Mouse (Mus musculus) kidney, embryonic 15.5 days (tissue): ENCODE data around the gene Ccdc106. TPM values are rescaled to one million over a fixed set of nuclear protein-coding genes. Genes with fewer than 3 reads are reported as not detected.
"Not testable (repeated sequence)": the region's sequence is repeated elsewhere in the genome, so short reads cannot be mapped to it uniquely, and the experiment has no call there.

Experiments
- ATAC-seq: fragments of 200-750 bp; cut with Nextera tagmentation; replicated peaks from 2 replicates; pipeline ENCODE4 v1.8.0; 2017; ENCODE audit warnings: moderate TSS enrichment; ENCODE audit not compliant: low FRiP score
- H3K27ac ChIP-seq: fragments of 300-500 bp; sonication (generic); 2 replicates; pipeline ENCODE4 v1.5.1; 2015; ENCODE audit warnings: mild to moderate bottlenecking, inconsistent platforms
- H3K27me3 ChIP-seq: fragments of 300-500 bp; sonication (generic); 2 replicates; pipeline ENCODE4 v1.6.1; 2015; ENCODE audit warnings: inconsistent platforms
- H3K36me3 ChIP-seq: fragments of 300-500 bp; sonication (generic); 2 replicates; pipeline ENCODE4 v1.6.1; 2015; ENCODE audit warnings: inconsistent platforms
- H3K4me1 ChIP-seq: fragments of 300-500 bp; sonication (generic); 2 replicates; pipeline ENCODE4 v1.6.1; 2015; ENCODE audit warnings: inconsistent platforms
- H3K4me2 ChIP-seq: fragments of 300-500 bp; sonication (generic); 2 replicates; pipeline ENCODE4 v1.6.1; 2015; ENCODE audit warnings: moderate library complexity, mild to moderate bottlenecking, inconsistent platforms
- H3K4me3 ChIP-seq: fragments of 300-500 bp; sonication (generic); replicated peaks from 2 replicates; pipeline ENCODE4 v1.5.1; 2015; ENCODE audit warnings: mild to moderate bottlenecking, inconsistent platforms
- H3K9ac ChIP-seq: fragments of 300-500 bp; sonication (generic); 2 replicates; pipeline ENCODE4 v1.6.1; 2015; ENCODE audit warnings: mild to moderate bottlenecking, inconsistent platforms
- H3K9me3 ChIP-seq: fragments of 300-500 bp; sonication (generic); replicated peaks from 2 replicates; pipeline ENCODE4 v1.6.1; 2016; ENCODE audit warnings: inconsistent platforms
- WGBS: fragments of 180-500 bp; shearing (Covaris S2); methylation state at CpG from one replicate; pipeline ENCODE4 v1.1.7; 2015; ENCODE audit warnings: mixed read lengths; 5-methylcytosine and 5-hydroxymethylcytosine counted together
- polyA plus RNA-seq: library from polyadenylated mRNA; unstranded; fragments of >200 nt; fragmentation: Nextera tagmentation; extraction: Ambion mirVana; gene quantifications from 2 replicates; pipeline ENCODE4 v1.2.1, GENCODE M21; 2015

The Ccdc106 gene
- polyA plus RNA-seq, 1 experiment from 2014 or later: 27.0 TPM

DNA sequence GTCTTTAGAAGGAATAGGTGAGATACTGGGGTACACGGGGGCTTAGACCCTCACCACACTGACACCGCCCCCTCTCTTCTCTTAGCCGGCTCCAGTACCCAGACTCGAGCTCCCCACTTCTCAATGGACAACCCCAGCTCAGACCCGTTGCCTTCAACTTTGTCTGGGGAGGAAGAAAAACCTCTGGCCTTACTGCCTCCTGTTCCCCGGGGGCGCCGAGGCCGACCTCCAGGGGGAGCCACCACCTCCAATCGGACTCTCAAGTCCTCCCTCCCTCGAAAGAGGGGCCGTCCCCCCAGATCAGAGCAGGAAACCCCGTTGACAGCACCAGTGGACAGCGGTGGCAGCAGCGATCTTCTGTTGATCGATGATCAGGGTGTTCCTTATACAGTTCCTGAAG lies 3.0 kb upstream of the Ccdc106 start:
- H3K9ac ChIP-seq: no peak overlapping the region
- no peaks in the 10 kb centered on the region for H3K9me3 ChIP-seq
- peaks cover 30% of the 10 kb centered on the region for H3K36me3 ChIP-seq
- H3K4me3 ChIP-seq: no peak overlapping the region
- no peak for ATAC-seq
- no peak overlapping the region for H3K27ac ChIP-seq
- H3K4me1 ChIP-seq: peaks cover 37% of the 10 kb centered on the region
- WGBS: 90% methylated on average over 16 of the region's 16 CpGs
- no peaks in the 10 kb centered on the region for H3K27me3 ChIP-seq
- H3K4me2 ChIP-seq: no peak overlapping the region

DNA sequence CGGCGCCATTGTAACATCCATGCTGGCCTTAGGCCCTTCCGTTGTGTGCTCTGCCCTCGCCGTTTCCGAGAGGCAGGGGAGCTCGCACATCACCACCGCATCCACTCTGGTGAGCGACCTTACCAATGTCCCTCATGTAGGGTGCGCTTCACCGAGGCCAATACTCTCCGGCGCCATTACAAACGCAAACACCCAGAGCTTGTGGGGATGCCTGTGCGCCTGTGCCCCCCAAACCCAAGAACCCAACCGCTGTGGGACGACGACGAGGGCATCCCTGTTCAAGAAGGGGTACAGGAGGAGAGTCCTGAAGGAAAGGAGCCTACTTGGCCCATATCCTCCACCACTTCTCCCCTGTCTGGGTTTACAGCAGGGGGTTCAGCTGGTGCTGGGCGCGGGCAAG lies 2.4 kb upstream of the Ccdc106 start:
- no peak overlapping the region for H3K27ac ChIP-seq
- peaks cover 37% of the 10 kb centered on the region for H3K4me1 ChIP-seq
- H3K9me3 ChIP-seq: no peaks in the 10 kb centered on the region
- WGBS: 97% methylated on average over 21 of the region's 21 CpGs
- H3K27me3 ChIP-seq: no peaks in the 10 kb centered on the region
- H3K9ac ChIP-seq: no peak overlapping the region
- H3K4me2 ChIP-seq: no peak overlapping the region
- no peak for ATAC-seq
- peaks cover 30% of the 10 kb centered on the region for H3K36me3 ChIP-seq
- H3K4me3 ChIP-seq: no peak overlapping the region

DNA sequence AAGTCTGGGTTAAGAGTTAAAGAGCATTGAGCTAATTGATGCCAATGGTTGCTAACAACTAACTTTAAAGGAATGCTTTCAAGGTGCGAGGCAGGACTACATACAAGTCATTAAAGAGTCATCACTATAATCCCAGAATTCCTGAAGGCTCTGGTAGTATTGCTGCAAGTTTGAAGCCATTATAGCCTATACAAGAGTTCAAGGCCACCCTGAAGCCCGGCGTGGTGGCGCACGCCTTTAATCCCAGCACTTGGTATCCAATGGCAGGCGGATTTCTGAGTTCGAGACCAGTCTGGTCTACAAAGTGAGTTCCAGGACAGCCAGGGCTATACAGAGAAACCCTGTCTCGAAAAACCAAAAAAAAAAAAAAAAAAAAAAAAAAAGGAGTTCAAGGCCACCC lies 777 bp upstream of the Ccdc106 start:
- not testable (repeated sequence) for H3K27me3 ChIP-seq, ATAC-seq, H3K9me3 ChIP-seq
- Histone ChIP-seq H3K4me2 (peak overlapping the region; percentile 67), H3K9ac (peak overlapping the region; percentile 51), H3K27ac (peak overlapping the region; percentile 97), H3K36me3 (peaks cover 44% of the 10 kb centered on the region), H3K4me3 (peak overlapping the region; percentile 66), H3K4me1 (peaks cover 30% of the 10 kb centered on the region)
- 28% methylated on average over 8 of the region's 8 CpGs for WGBS

DNA sequence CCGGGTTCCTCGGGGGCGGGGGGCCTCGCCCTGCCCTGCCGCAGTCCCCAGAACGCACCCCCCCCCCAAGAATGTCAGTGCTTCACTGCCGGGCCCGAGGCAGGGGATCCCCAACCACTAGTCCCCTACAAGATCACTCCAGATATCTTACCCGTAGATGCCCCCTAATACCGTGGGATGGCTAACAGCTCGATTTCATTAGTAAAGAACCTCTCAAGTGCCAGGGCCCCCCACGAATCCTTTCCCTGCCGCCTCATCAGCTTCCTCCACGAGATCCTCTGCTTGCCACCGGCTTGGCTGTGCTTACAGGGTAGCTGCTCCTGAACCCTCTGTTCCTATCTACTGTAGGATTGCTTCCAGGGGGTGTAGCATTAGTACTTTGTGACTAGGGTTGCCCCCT lies 332 bp downstream of the Ccdc106 start:
- WGBS: 3% methylated on average over 15 of the region's 15 CpGs

DNA sequence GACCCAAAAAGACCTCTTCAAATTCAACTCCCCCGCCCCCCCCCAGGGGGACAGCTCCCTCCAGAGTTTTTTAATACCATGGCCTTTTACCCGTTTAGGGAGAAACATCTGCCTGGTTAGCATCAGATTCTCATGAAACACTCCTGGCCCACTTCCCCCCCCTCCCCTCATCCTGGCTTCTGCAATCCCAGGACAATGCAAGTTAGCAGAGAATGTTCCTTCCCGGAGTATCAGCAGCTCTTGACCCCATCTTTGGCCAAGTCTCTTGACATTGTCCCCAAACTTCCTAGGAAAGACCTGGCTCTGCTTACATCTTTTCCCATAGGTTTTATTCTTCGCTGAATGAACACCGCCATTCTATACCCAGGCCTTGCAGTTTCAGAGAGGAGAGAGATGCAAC lies 844 bp downstream of the Ccdc106 start:
- peak overlapping the region; percentile 66 for H3K4me3 ChIP-seq
- H3K36me3 ChIP-seq: peaks cover 60% of the 10 kb centered on the region
- 48% methylated on average over 5 of the region's 5 CpGs for WGBS
- no peak for ATAC-seq
- H3K9ac ChIP-seq: peak overlapping the region; percentile 81
- H3K27ac ChIP-seq: peak overlapping the region; percentile 97
- H3K9me3 ChIP-seq: no peaks in the 10 kb centered on the region
- no peaks in the 10 kb centered on the region for H3K27me3 ChIP-seq
- peak overlapping the region; percentile 67 for H3K4me2 ChIP-seq
- peaks cover 25% of the 10 kb centered on the region for H3K4me1 ChIP-seq

More for the DNA sequence above, 332 bp downstream of the Ccdc106 start:
- Histone ChIP-seq H3K9me3 (no peaks in the 10 kb centered on the region), H3K4me2 (peak overlapping the region; percentile 67), H3K4me3 (peak overlapping the region; percentile 66), H3K27ac (peak overlapping the region; percentile 97), H3K9ac (peak overlapping the region; percentile 81), H3K27me3 (no peaks in the 10 kb centered on the region), H3K4me1 (peaks cover 30% of the 10 kb centered on the region), H3K36me3 (peaks cover 55% of the 10 kb centered on the region)
- ATAC-seq: peak; percentile 7

DNA sequence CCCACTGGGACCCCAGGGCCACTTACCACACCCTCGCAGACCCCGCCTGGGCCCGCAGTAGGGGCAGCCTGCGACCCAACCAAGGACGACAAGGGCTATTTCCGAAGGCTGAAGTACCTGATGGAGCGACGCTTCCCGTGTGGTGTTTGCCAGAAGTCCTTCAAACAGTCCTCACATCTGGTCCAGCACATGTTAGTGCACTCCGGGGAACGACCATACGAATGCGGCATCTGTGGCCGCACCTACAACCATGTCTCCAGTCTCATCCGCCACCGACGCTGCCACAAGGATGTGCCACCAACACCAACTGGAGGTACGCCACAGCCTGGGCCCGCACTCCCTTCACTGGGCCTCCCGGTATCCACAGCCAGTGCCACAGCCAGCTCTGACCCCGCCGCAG lies 9.2 kb downstream of the Ccdc106 start:
- H3K4me2 ChIP-seq: no peak overlapping the region
- H3K4me3 ChIP-seq: no peak overlapping the region
- no peaks in the 10 kb centered on the region for H3K27me3 ChIP-seq
- H3K27ac ChIP-seq: no peak overlapping the region
- peaks cover 38% of the 10 kb centered on the region for H3K9me3 ChIP-seq
- ATAC-seq: 0 out of 2 replicates have a peak, but pooled peaks have one; percentile 20
- WGBS: 95% methylated on average over 22 of the region's 22 CpGs
- no peak overlapping the region for H3K9ac ChIP-seq
- H3K4me1 ChIP-seq: no peaks in the 10 kb centered on the region
- H3K36me3 ChIP-seq: peaks cover 98% of the 10 kb centered on the region

DNA sequence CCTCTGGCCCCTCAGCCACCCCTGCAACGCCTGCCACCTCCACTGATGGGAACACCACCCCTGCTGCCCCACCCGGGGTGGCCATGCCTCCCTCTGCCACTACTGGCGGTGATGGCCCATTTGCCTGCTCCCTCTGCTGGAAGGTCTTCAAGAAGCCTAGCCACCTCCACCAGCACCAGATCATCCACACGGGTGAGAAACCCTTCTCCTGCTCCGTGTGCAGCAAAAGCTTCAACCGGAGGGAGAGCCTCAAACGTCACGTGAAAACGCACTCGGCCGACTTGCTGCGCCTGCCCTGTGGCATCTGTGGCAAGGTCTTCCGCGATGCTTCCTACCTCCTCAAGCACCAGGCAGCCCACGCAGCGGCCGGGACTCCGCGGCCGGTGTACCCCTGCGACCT lies 9.6 kb downstream of the Ccdc106 start:
- Histone ChIP-seq H3K36me3 (peaks cover 98% of the 10 kb centered on the region), H3K27me3 (no peaks in the 10 kb centered on the region), H3K4me1 (no peaks in the 10 kb centered on the region), H3K4me2 (no peak overlapping the region), H3K27ac (no peak overlapping the region), H3K4me3 (no peak overlapping the region), H3K9ac (no peak overlapping the region), H3K9me3 (peaks cover 38% of the 10 kb centered on the region)
- ATAC-seq: no peak
- WGBS: 91% methylated on average over 21 of the region's 21 CpGs

DNA sequence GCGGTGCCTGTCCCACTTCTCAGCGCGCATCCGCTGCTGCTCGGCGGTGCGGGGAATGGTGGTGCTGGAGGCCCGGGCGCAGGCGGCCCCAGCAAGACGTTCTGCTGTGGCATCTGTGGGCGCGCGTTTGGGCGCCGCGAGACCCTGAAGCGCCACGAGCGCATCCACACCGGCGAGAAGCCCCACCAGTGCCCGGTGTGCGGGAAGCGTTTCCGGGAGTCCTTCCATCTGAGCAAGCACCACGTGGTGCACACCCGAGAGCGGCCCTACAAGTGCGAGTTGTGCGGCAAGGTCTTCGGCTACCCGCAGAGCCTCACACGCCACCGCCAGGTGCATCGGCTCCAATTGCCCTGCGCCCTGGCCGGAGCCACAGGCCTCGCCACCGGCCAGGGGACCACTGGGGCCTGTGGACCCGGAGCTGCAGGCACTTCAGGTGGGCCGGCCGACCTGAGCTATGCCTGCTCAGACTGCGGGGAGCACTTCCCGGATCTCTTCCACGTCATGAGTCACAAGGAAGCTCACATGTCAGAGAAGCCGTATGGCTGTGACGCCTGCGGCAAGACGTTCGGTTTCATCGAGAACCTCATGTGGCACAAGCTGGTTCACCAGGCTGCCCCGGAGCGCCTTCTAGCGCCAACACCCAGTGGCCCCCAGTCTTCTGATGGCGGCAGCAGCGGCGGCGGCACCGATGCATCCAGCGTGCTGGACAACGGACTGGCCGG lies 10.4 kb downstream of the Ccdc106 start:
- 83% methylated on average over 63 of the region's 63 CpGs for WGBS
- H3K27me3 ChIP-seq: no peaks in the 10 kb centered on the region
- no peak overlapping the region for H3K9ac ChIP-seq
- ATAC-seq: no peak
- no peak overlapping the region for H3K4me2 ChIP-seq
- no peak overlapping the region for H3K27ac ChIP-seq
- H3K4me3 ChIP-seq: no peak overlapping the region
- H3K36me3 ChIP-seq: peaks cover 98% of the 10 kb centered on the region
- H3K4me1 ChIP-seq: no peaks in the 10 kb centered on the region
- peaks cover 38% of the 10 kb centered on the region for H3K9me3 ChIP-seq

DNA sequence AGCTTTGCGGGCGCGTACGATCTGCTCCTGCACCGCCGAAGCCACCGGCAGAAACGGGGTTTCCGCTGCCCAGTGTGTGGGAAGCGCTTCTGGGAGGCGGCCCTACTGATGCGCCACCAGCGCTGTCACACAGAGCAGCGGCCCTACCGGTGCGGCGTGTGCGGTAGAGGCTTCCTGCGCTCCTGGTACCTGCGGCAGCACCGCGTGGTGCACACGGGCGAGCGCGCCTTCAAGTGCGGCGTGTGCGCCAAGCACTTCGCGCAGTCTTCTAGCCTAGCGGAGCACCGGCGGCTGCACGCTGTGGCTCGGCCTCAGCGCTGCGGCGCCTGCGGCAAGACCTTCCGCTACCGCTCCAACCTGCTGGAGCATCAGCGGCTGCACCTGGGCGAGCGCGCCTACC lies 11.1 kb downstream of the Ccdc106 start:
- WGBS: 82% methylated on average over 46 of the region's 46 CpGs
- Histone ChIP-seq H3K9me3 (peaks cover 38% of the 10 kb centered on the region), H3K4me1 (no peaks in the 10 kb centered on the region), H3K4me3 (no peak overlapping the region), H3K27me3 (no peaks in the 10 kb centered on the region), H3K9ac (no peak overlapping the region), H3K4me2 (no peak overlapping the region), H3K36me3 (peaks cover 98% of the 10 kb centered on the region), H3K27ac (no peak overlapping the region)
- 0 out of 2 replicates have a peak, but pooled peaks have one; percentile 10 for ATAC-seq

DNA sequence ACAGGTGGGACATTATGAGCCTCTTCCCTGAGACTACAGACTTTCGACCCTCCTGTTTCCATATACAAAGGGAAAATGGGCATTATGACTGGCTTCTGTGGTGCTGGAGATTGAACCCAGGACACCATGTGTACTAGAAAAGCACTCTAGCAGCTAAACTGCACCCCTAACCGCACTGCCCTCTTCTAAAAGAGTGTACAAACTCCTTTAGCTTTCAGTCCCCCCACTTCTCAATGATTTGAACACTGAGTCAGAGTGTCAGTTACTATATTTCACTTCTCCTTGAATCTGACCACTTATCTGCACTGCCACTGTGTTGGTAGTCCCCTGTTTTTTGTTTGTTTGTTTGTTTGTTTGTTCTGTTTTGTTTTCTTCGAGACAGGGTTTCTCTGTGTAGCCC lies 13.5 kb downstream of the Ccdc106 start, which contains the start of gene 4632433K11Rik:
Gene 4632433K11Rik (plus strand): TSS at position 301 of the 400 bp plus-strand sequence.
- peaks cover 34% of the 10 kb centered on the region for H3K9me3 ChIP-seq
- no peak for ATAC-seq
- no peak within 1 kb of the TSS for H3K4me2 ChIP-seq
- H3K9ac ChIP-seq: no peak within 1 kb of the TSS
- 88% methylated on average over 3 of the region's 3 CpGs for WGBS
- no peak within 1 kb of the TSS for H3K27ac ChIP-seq
- H3K4me3 ChIP-seq: no peak within 1 kb of the TSS
- no peaks in the 10 kb centered on the region for H3K27me3 ChIP-seq
- H3K4me1 ChIP-seq: peaks cover 3% of the 10 kb centered on the region; the same call in 1 of the 2 replicates
- H3K36me3 ChIP-seq: peaks cover 77% of the 10 kb centered on the region

DNA sequence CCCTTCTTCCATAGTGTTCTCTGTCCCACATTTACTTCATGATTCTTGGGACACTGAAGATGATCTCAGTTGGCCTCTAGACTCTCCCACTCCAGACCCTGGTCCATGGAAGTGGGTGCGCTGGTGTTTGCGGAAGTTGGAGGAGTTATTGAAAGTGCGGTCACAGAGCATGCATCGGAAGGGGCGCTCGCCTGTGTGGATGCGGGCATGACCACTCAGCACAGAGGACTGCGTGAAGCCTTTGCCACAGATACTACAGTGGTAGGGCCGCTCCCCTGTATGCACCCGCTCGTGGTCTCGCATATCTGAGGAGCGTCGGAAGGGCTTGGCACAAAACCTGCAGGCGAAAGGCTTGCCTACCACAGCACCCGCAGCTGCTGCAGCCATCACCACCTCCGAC lies 15.3 kb downstream of the Ccdc106 start:
- H3K9me3 ChIP-seq: peaks cover 16% of the 10 kb centered on the region
- no peak overlapping the region for H3K27ac ChIP-seq
- peaks cover 11% of the 10 kb centered on the region; the same call in 1 of the 2 replicates for H3K4me1 ChIP-seq
- H3K4me2 ChIP-seq: no peak overlapping the region
- no peak overlapping the region for H3K4me3 ChIP-seq
- peaks cover 61% of the 10 kb centered on the region for H3K36me3 ChIP-seq
- ATAC-seq: no peak
- H3K27me3 ChIP-seq: no peaks in the 10 kb centered on the region
- WGBS: 95% methylated on average over 17 of the region's 17 CpGs
- no peak overlapping the region for H3K9ac ChIP-seq

DNA sequence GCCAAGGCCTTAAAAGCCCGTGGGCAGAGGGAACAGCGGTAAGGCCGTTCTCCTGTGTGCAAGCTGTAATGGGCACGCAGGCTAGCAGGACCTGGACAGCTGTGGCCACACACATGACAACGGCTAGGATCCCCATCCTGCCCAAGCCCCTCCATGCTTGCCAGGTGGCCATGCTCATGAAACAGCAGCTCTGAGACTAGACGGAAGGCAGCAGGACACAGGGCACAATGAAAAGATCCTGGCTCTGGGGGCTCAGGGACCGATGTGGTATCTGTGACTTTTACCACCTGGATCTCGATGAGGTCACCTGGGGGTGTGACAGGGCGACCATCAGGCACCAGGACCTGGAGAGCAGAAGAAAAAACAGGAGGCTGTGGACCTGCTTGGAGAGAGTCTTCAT lies 15.8 kb downstream of the Ccdc106 start:
- Histone ChIP-seq H3K27ac (no peak overlapping the region), H3K36me3 (peaks cover 57% of the 10 kb centered on the region), H3K4me3 (no peak overlapping the region), H3K4me2 (no peak overlapping the region), H3K27me3 (no peaks in the 10 kb centered on the region), H3K9me3 (peaks cover 11% of the 10 kb centered on the region), H3K9ac (no peak overlapping the region), H3K4me1 (peaks cover 11% of the 10 kb centered on the region; the same call in 1 of the 2 replicates)
- no peak for ATAC-seq
- 90% methylated on average over 9 of the region's 9 CpGs for WGBS
